Mouse (Mus musculus): ENCODE data around the gene Ikzf2. TPM values are rescaled to one million over a fixed set of nuclear protein-coding genes. Genes with fewer than 3 reads are reported as not detected.

Ikzf2 gene
- polyA plus RNA-seq, 1 experiment, result under 0.01 TPM

GRCm38 (mm10) chr1:69611204-69611725, 75.8 kb downstream of the Ikzf2 start:
- no peaks in the 10 kb centered on the region for H3K9me3 ChIP-seq (ENCODE audit: control insufficient read depth, low read length)
- TF ChIP-seq TAL1 (IDR thresholded peaks at IDR 0.05; ENCODE audit: low read length) (no peak), GATA1 (IDR thresholded peaks at IDR 0.05; ENCODE audit: low read length) (no peak)

GRCm38 (mm10) chr1:69610791-69611190, 76.3 kb downstream of the Ikzf2 start:
- Histone ChIP-seq H3K36me3 (ENCODE audit: control insufficient read depth) (no peaks in the 10 kb centered on the region), H3K9me3 (ENCODE audit: control insufficient read depth, low read length) (no peaks in the 10 kb centered on the region), H3K4me1 (ENCODE audit: control insufficient read depth) (no peaks in the 10 kb centered on the region), H3K4me3 (replicated peaks) (no peak overlapping the region), H3K27me3 (ENCODE audit: control insufficient read depth) (no peaks in the 10 kb centered on the region)
- TF ChIP-seq GATA1 (IDR thresholded peaks at IDR 0.05; ENCODE audit: low read length) (no peak), TAL1 (IDR thresholded peaks at IDR 0.05; ENCODE audit: low read length) (no peak)

More at GRCm38 (mm10) chr1:69611204-69611725, 75.8 kb downstream of the Ikzf2 start:
- no peak overlapping the region for H3K4me3 ChIP-seq (replicated peaks)
- no peaks in the 10 kb centered on the region for H3K36me3 ChIP-seq (ENCODE audit: control insufficient read depth)
- no peaks in the 10 kb centered on the region for H3K4me1 ChIP-seq (ENCODE audit: control insufficient read depth)
- no peaks in the 10 kb centered on the region for H3K27me3 ChIP-seq (ENCODE audit: control insufficient read depth)

GRCm38 (mm10) chr1:69608846-69609245, 78.2 kb downstream of the Ikzf2 start:
- TF ChIP-seq GATA1 (IDR thresholded peaks at IDR 0.05; ENCODE audit: low read length) (no peak), TAL1 (IDR thresholded peaks at IDR 0.05; ENCODE audit: low read length) (no peak)

GRCm38 (mm10) chr1:69606844-69607243, 80.2 kb downstream of the Ikzf2 start:
- no peaks in the 10 kb centered on the region for H3K27me3 ChIP-seq (ENCODE audit: control insufficient read depth)
- H3K36me3 ChIP-seq (ENCODE audit: control insufficient read depth), result no peaks in the 10 kb centered on the region
- no peaks in the 10 kb centered on the region for H3K4me1 ChIP-seq (ENCODE audit: control insufficient read depth)
- H3K9me3 ChIP-seq (ENCODE audit: control insufficient read depth, low read length), result no peaks in the 10 kb centered on the region
- H3K4me3 ChIP-seq (replicated peaks), result no peak overlapping the region
- TF ChIP-seq TAL1 (IDR thresholded peaks at IDR 0.05; ENCODE audit: low read length) (no peak), GATA1 (IDR thresholded peaks at IDR 0.05; ENCODE audit: low read length) (no peak)

More at GRCm38 (mm10) chr1:69608846-69609245, 78.2 kb downstream of the Ikzf2 start:
- no peaks in the 10 kb centered on the region for H3K9me3 ChIP-seq (ENCODE audit: control insufficient read depth, low read length)
- no peaks in the 10 kb centered on the region for H3K4me1 ChIP-seq (ENCODE audit: control insufficient read depth)
- H3K27me3 ChIP-seq (ENCODE audit: control insufficient read depth), result no peaks in the 10 kb centered on the region
- H3K4me3 ChIP-seq (replicated peaks), result no peak overlapping the region
- no peaks in the 10 kb centered on the region for H3K36me3 ChIP-seq (ENCODE audit: control insufficient read depth)

- Histone ChIP-seq H3K36me3 (ENCODE audit: control insufficient read depth) (no peaks in the 10 kb centered on the region), H3K4me1 (ENCODE audit: control insufficient read depth) (no peaks in the 10 kb centered on the region), H3K27me3 (ENCODE audit: control insufficient read depth) (no peaks in the 10 kb centered on the region), H3K4me3 (replicated peaks) (no peak overlapping the region), H3K9me3 (ENCODE audit: control insufficient read depth, low read length) (no peaks in the 10 kb centered on the region)
- TF ChIP-seq GATA1 (IDR thresholded peaks at IDR 0.05; ENCODE audit: low read length), result no peak
- no peak for TF ChIP-seq TAL1 (IDR thresholded peaks at IDR 0.05; ENCODE audit: low read length)
Measured at GRCm38 (mm10) chr1:69604213-69604612, 82.8 kb downstream of the Ikzf2 start.

- H3K4me1 ChIP-seq (ENCODE audit: control insufficient read depth), result no peaks in the 10 kb centered on the region
- H3K9me3 ChIP-seq (ENCODE audit: control insufficient read depth, low read length), result no peaks in the 10 kb centered on the region
- no peaks in the 10 kb centered on the region for H3K36me3 ChIP-seq (ENCODE audit: control insufficient read depth)
- TF ChIP-seq GATA1 (IDR thresholded peaks at IDR 0.05; ENCODE audit: low read length), result no peak
- H3K27me3 ChIP-seq (ENCODE audit: control insufficient read depth), result no peaks in the 10 kb centered on the region
- H3K4me3 ChIP-seq (replicated peaks), result no peak overlapping the region
Measured at GRCm38 (mm10) chr1:69600954-69601353, 86.1 kb downstream of the Ikzf2 start.

GRCm38 (mm10) chr1:69599074-69599772, 87.8 kb downstream of the Ikzf2 start:
- H3K36me3 ChIP-seq (ENCODE audit: control insufficient read depth), result no peaks in the 10 kb centered on the region
- H3K4me3 ChIP-seq (replicated peaks), result no peak overlapping the region

GRCm38 (mm10) chr1:69591889-69592288, 95.2 kb downstream of the Ikzf2 start:
- Histone ChIP-seq H3K36me3 (ENCODE audit: control insufficient read depth) (no peaks in the 10 kb centered on the region), H3K4me1 (ENCODE audit: control insufficient read depth) (peaks cover 2% of the 10 kb centered on the region; the same call in 1 of the 2 replicates), H3K4me3 (replicated peaks) (no peak overlapping the region), H3K9me3 (ENCODE audit: control insufficient read depth, low read length) (no peaks in the 10 kb centered on the region), H3K27me3 (ENCODE audit: control insufficient read depth) (no peaks in the 10 kb centered on the region)
- no peak for TF ChIP-seq GATA1 (IDR thresholded peaks at IDR 0.05; ENCODE audit: low read length)

More at GRCm38 (mm10) chr1:69599074-69599772, 87.8 kb downstream of the Ikzf2 start:
- H3K9me3 ChIP-seq (ENCODE audit: control insufficient read depth, low read length), result no peaks in the 10 kb centered on the region
- TF ChIP-seq TAL1 (IDR thresholded peaks at IDR 0.05; ENCODE audit: low read length) (no peak), GATA1 (IDR thresholded peaks at IDR 0.05; ENCODE audit: low read length) (no peak)
- no peaks in the 10 kb centered on the region for H3K27me3 ChIP-seq (ENCODE audit: control insufficient read depth)
- no peaks in the 10 kb centered on the region for H3K4me1 ChIP-seq (ENCODE audit: control insufficient read depth)

- Histone ChIP-seq H3K9me3 (ENCODE audit: control insufficient read depth, low read length) (no peaks in the 10 kb centered on the region), H3K36me3 (ENCODE audit: control insufficient read depth) (no peaks in the 10 kb centered on the region), H3K27me3 (ENCODE audit: control insufficient read depth) (no peaks in the 10 kb centered on the region), H3K4me1 (ENCODE audit: control insufficient read depth) (peaks cover 2% of the 10 kb centered on the region; the same call in 1 of the 2 replicates), H3K4me3 (replicated peaks) (no peak overlapping the region)
- no peak for TF ChIP-seq TAL1 (IDR thresholded peaks at IDR 0.05; ENCODE audit: low read length)
- no peak for TF ChIP-seq GATA1 (IDR thresholded peaks at IDR 0.05; ENCODE audit: low read length)
Measured at GRCm38 (mm10) chr1:69591328-69591801, 95.7 kb downstream of the Ikzf2 start.
